Mouse (Mus musculus) hindbrain, embryonic 13.5 days (tissue): ENCODE data around the gene Snrnp70. TPM values are rescaled to one million over a fixed set of nuclear protein-coding genes. Genes with fewer than 3 reads are reported as not detected.

Experiments
- polyA plus RNA-seq: library from polyadenylated mRNA; unstranded; fragments of >200 nt; fragmentation: Nextera tagmentation; extraction: Ambion mirVana; gene quantifications from 2 replicates; pipeline ENCODE4 v1.2.1, GENCODE M21; 2015

The Snrnp70 gene
- polyA plus RNA-seq, 1 experiment from 2014 or later: 215 TPM

Other genes starting within 250 kb of the Snrnp70 start
- 85.6 and 94.4 TPM in 2 replicates for gene Pih1d1, start 241.4 kb downstream of the Snrnp70 start, polyA plus RNA-seq
- gene Aldh16a1, start 241.2 kb downstream of the Snrnp70 start, polyA plus RNA-seq: 23.7 and 24.5 TPM in 2 replicates
- gene Slc17a7, start 231.8 kb downstream of the Snrnp70 start, polyA plus RNA-seq: 0.42 and 0.62 TPM in 2 replicates
- not detected in 2 replicates for gene Gfy, start 216.2 kb downstream of the Snrnp70 start, polyA plus RNA-seq
- 0.66 TPM in 1 of 2 replicates, not detected in the other for gene Pth2, start 214.7 kb downstream of the Snrnp70 start, polyA plus RNA-seq
- gene Ccdc155, start 190.8 kb downstream of the Snrnp70 start, polyA plus RNA-seq: 0.49 and 0.54 TPM in 2 replicates
- 5.6 and 5.7 TPM in 2 replicates for gene Dkkl1, start 183.6 kb downstream of the Snrnp70 start, polyA plus RNA-seq
- gene Tead2, start 180.0 kb downstream of the Snrnp70 start, polyA plus RNA-seq: 78.6 and 79.2 TPM in 2 replicates
- gene Cd37, start 156.6 kb downstream of the Snrnp70 start, polyA plus RNA-seq: 0.96 and 1.7 TPM in 2 replicates
- gene Slc6a16, start 154.7 kb downstream of the Snrnp70 start, polyA plus RNA-seq: 0.18 and 0.38 TPM in 2 replicates
- not detected in 2 replicates for gene Slc6a21, start 118.2 kb downstream of the Snrnp70 start, polyA plus RNA-seq
- 7.3 and 8.9 TPM in 2 replicates for gene Trpm4, start 62.0 kb downstream of the Snrnp70 start, polyA plus RNA-seq
- 0.31 TPM in 2 replicates for gene Hrc, start 60.5 kb downstream of the Snrnp70 start, polyA plus RNA-seq
- 19.9 and 20.7 TPM in 2 replicates for gene Ppfia3, start 28.7 kb downstream of the Snrnp70 start, polyA plus RNA-seq
- 12.5 and 13.4 TPM in 2 replicates for gene Lin7b, start 25.2 kb downstream of the Snrnp70 start, polyA plus RNA-seq
- gene Kcna7, start 9.9 kb upstream of the Snrnp70 start, polyA plus RNA-seq: not detected in 2 replicates
- gene Ntf5, start 18.0 kb upstream of the Snrnp70 start, polyA plus RNA-seq: 0.10 and 0.19 TPM in 2 replicates
- gene Lhb, start 25.1 kb upstream of the Snrnp70 start, polyA plus RNA-seq: 1.2 and 2.5 TPM in 2 replicates
- 21.9 and 23.2 TPM in 2 replicates for gene Gys1, start 39.1 kb upstream of the Snrnp70 start, polyA plus RNA-seq
- gene Ruvbl2, start 42.4 kb upstream of the Snrnp70 start, polyA plus RNA-seq: 99.9 and 110 TPM in 2 replicates
- gene Ftl1, start 64.1 kb upstream of the Snrnp70 start, polyA plus RNA-seq: 7,019 and 7,066 TPM in 2 replicates
- 253 and 271 TPM in 2 replicates for gene Bax, start 71.2 kb upstream of the Snrnp70 start, polyA plus RNA-seq
- gene Tulp2, start 86.1 kb upstream of the Snrnp70 start, polyA plus RNA-seq: 0.13 and 0.22 TPM in 2 replicates
- gene Gm45808, start 91.1 kb upstream of the Snrnp70 start, polyA plus RNA-seq: not detected in 2 replicates
- gene Dhdh, start 93.1 kb upstream of the Snrnp70 start, polyA plus RNA-seq: 3.4 and 4.2 TPM in 2 replicates
- 120 and 121 TPM in 2 replicates for gene Nucb1, start 114.7 kb upstream of the Snrnp70 start, polyA plus RNA-seq
- gene Ppp1r15a, start 130.5 kb upstream of the Snrnp70 start, polyA plus RNA-seq: 13.9 and 14.3 TPM in 2 replicates
- 2.4 and 4.3 TPM in 2 replicates for gene Plekha4, start 130.6 kb upstream of the Snrnp70 start, polyA plus RNA-seq
- gene Hsd17b14, start 159.2 kb upstream of the Snrnp70 start, polyA plus RNA-seq: 0.25 and 0.45 TPM in 2 replicates
- gene Bcat2, start 174.4 kb upstream of the Snrnp70 start, polyA plus RNA-seq: 19.8 and 20.8 TPM in 2 replicates
- gene Fgf21, start 219.7 kb upstream of the Snrnp70 start, polyA plus RNA-seq: not detected in 2 replicates
- 0.06 TPM in 1 of 2 replicates, not detected in the other for gene Fut1, start 221.5 kb upstream of the Snrnp70 start, polyA plus RNA-seq
- gene Izumo1, start 226.1 kb upstream of the Snrnp70 start, polyA plus RNA-seq: 0.18 TPM in 1 of 2 replicates, not detected in the other
- 12.0 and 12.7 TPM in 2 replicates for gene Rasip1, start 231.7 kb upstream of the Snrnp70 start, polyA plus RNA-seq
- gene Mamstr, start 244.2 kb upstream of the Snrnp70 start, polyA plus RNA-seq: 3.4 and 4.0 TPM in 2 replicates